Mouse (Mus musculus): ENCODE measurements around the gene Suclg1. TPM values are rescaled to one million over a fixed set of nuclear protein-coding genes. Genes with fewer than 3 reads are reported as not detected.

Suclg1 gene
- 70.6 and 86.2 TPM in 2 replicates for polyA plus RNA-seq (2012; rRNA removed)

DNA sequence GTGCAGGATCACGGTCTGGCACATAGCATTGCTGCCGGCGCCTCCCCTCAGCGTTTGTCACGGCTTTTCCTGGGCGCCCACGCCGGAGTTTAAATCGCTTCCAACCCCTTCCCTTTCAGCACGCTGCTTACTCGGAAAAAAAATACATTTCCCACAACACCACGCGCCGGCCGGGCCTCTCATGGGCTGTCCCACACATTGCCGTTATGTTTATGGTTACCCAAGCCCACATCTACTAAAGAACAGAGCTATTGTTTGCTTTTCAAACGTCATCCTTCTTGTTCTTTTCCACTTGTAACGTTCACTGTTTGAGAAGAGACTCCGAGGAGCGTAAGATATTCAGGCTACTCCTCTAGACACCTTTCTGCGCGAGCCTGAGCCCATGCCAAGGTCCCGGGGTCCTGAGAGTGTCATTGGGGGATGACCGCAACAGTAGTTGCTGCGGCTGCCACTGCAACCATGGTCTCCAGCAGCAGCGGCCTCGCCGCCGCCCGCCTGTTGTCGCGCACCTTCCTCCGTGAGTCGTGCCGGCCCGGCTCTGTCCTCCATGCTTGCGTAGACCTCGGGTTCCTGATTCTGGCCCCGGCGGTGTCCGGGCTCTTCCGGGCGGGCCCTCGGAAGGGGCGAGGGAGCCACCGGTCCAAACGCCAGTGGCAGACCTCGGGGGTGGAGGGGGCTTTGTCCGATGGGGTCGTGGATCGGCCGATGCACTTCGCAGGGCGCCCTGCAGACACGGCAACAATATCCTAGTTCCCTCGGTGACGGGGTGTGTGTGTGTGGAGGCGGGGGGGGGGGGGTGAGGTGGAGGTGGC is at the start of gene Suclg1:
TSS of gene Suclg1 (plus strand) at position 146 of the 812 bp plus-strand sequence.

DNA sequence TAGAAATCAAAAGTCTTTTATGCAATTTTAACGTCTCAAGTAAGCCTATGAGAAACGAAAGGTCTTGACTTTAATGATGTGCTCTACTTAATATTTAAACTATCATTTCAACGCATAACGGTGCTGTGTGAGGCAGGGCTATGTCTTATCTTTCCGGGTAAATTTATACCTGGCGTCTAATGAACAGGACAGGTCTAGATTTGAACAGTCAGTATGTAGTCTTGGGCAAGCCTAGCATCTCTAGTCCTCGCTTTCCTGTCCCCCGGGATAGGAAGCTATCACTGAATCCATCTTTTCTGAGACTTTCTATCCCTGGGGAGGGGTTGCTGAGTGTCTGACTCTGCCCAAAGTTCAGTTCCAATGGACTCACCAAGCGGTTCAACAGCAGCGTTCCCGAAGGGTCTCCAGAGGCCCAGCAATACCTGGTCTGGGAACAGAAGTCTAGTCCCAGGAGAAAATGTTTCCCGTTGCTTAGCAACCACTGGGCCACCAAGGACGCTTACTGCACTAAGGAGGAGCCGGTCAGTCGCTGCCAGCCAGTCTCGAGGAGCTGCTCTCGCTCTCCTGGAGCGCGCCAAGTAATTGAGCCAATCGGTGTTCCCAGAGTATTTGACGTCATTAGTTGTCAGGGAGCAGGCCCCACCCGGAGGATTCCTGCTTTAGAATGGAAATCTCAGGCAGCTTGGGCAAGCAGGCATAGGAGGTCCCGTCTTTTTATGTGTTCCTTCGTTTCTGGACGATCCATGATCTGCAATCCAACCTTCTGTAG is 26.8 kb upstream of the Suclg1 start, which contains the start of gene Dnah6:
TSS of gene Dnah6 (minus strand) at position 463 of the 769 bp plus-strand sequence.

Other genes starting within 250 kb of the Suclg1 start
- gene Dnah6, start 26.7 kb upstream of the Suclg1 start, polyA plus RNA-seq (2012; rRNA removed) = 1.8 TPM in 2 replicates
- not detected in 2 replicates for gene 4931417E11Rik, start 221.3 kb downstream of the Suclg1 start, polyA plus RNA-seq (2012; rRNA removed)